Mouse (Mus musculus) hindbrain, embryonic 10.5 days (tissue): ENCODE measurements around the gene Gm42878. TPM values are rescaled to one million over a fixed set of nuclear protein-coding genes. Genes with fewer than 3 reads are reported as not detected.

ENCODE experiments used
- DNase-seq: peaks from one replicate; pipeline ENCODE4 v3.0.0-alpha.2; 2017; ENCODE audit warnings: low spot score
- H3K27ac ChIP-seq: fragments of 300-500 bp; sonication (generic); 2 replicates; pipeline ENCODE4 v1.5.1; 2016; ENCODE audit warnings: mild to moderate bottlenecking, moderate library complexity
- H3K27me3 ChIP-seq: fragments of 300-500 bp; sonication (generic); 2 replicates; pipeline ENCODE4 v1.6.1; 2016; ENCODE audit warnings: mild to moderate bottlenecking; ENCODE audit not compliant: poor library complexity, insufficient read depth, severe bottlenecking
- H3K36me3 ChIP-seq: fragments of 300-500 bp; sonication (generic); 2 replicates; pipeline ENCODE4 v1.6.1; 2016; ENCODE audit warnings: mild to moderate bottlenecking, moderate library complexity
- H3K4me1 ChIP-seq: fragments of 300-500 bp; sonication (generic); replicated peaks from 2 replicates; pipeline ENCODE4 v1.6.1; 2016; ENCODE audit warnings: mild to moderate bottlenecking
- H3K4me3 ChIP-seq: fragments of 300-500 bp; sonication (generic); 2 replicates; pipeline ENCODE4 v1.5.1; 2016; ENCODE audit warnings: mild to moderate bottlenecking, moderate library complexity
- H3K9me3 ChIP-seq: fragments of 300-500 bp; sonication (generic); 2 replicates; pipeline ENCODE4 v1.6.1; 2016; ENCODE audit warnings: mild to moderate bottlenecking, moderate library complexity
- WGBS: fragments of 180-500 bp; shearing (Covaris S2); methylation state at CpG from one replicate; pipeline ENCODE4 v1.1.7; 2016; 5-methylcytosine and 5-hydroxymethylcytosine counted together
- polyA plus RNA-seq: library from polyadenylated mRNA; unstranded; fragments of >200 nt; fragmentation: Nextera tagmentation; extraction: Ambion mirVana; gene quantifications from 2 replicates; pipeline ENCODE4 v1.2.1, GENCODE M21; 2016

Gene Gm42878
- polyA plus RNA-seq: not detected in 2 replicates

DNA sequence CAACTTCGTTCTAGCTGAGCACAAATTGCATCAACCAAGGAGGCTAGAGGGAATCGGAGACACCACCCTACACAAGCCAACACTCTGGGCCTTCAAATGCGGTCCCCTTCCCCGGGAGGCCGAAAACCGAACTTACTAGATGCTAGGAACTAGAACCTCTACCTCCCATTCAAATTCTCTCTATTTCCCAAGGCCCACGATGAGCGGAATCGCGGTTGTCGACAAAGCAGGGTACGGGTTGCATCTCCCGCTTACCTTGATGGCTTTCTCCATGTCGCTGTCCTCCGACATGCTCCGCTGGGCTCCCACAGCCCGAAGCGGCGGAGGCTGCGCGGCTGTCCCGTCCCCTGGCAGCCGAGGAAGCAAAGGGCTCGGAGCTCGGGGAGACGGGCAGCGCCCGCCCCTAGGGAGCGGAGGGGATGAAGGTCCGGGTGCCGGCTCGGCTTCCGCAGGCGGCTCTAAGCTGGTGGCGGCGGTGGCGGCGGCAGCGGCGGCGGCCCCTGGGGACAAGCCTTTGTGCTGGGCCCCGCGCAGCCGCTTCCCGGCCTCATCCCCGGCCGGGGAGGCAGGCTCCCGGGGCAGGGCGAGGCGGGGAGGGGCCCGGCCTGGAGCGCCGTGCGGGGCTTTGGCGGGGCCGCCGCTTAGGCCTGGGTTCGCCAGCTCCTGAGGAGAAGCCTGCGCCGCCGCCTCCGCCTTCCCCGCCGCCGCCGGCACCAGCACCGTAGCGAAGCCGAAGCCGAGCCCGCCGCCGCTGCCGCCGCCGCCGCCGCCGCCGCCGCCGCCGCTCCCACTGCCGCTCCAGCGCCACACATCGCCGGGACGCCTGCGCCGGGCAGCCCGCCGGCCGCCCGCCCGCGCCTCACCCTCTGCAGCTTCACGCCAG is at the start of gene Gm42878, which contains the start of gene Adam1a:
Gm42878 (minus strand) TSS at position 573 of the 883 bp plus-strand sequence.
Adam1a (minus strand) TSS at position 573 of the 883 bp plus-strand sequence.
- under 1% methylated on average over 97 of the region's 97 CpGs for WGBS
- H3K27me3 ChIP-seq: no peaks in the 10 kb centered on the region
- DNase-seq: peak; percentile 43
- peaks cover 29% of the 10 kb centered on the region for H3K4me1 ChIP-seq
- H3K27ac ChIP-seq: peak within 1 kb of the TSS; percentile 99
- peak within 1 kb of the TSS; percentile 100 for H3K4me3 ChIP-seq
- H3K36me3 ChIP-seq: 0 out of 2 replicates have a peak, but pooled peaks cover 6% of the 10 kb centered on the region
- no peaks in the 10 kb centered on the region for H3K9me3 ChIP-seq

DNA sequence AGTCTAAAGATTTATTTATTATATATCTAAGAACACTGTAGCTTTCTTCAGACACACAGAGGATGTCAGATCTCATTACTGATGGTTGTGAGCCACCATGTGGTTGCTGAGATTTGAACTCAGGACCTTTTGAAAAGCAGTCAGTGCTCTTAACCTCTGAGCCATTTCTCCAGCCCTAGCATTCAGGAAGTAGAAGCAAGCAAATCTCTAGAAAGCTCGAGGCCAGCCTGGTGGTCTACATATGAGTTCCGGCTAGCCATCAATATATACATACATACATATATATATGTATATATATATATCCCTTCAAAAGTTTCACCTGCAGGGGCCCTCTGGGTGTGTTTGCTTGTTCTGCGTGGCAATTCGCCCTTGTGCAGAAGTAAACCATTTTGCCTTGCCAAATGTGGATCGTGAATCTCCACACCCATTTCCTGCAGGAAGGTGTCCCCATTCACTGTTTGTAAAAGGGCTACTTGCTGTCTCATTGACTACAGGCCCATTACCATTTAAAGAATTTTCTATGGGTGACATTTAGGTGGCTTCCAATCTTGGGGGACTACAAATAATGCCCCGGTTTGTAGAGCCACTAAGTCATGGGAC is 49.5 kb upstream of the Gm42878 start:
- no peaks in the 10 kb centered on the region for H3K36me3 ChIP-seq
- WGBS: 91% methylated on average over 6 of the region's 6 CpGs
- DNase-seq: no peak
- H3K27me3 ChIP-seq: peaks cover 13% of the 10 kb centered on the region; the same call in 1 of the 2 replicates
- H3K9me3 ChIP-seq: no peaks in the 10 kb centered on the region
- H3K27ac ChIP-seq: no peak overlapping the region
- H3K4me3 ChIP-seq: no peak overlapping the region
- peaks cover 34% of the 10 kb centered on the region for H3K4me1 ChIP-seq

DNA sequence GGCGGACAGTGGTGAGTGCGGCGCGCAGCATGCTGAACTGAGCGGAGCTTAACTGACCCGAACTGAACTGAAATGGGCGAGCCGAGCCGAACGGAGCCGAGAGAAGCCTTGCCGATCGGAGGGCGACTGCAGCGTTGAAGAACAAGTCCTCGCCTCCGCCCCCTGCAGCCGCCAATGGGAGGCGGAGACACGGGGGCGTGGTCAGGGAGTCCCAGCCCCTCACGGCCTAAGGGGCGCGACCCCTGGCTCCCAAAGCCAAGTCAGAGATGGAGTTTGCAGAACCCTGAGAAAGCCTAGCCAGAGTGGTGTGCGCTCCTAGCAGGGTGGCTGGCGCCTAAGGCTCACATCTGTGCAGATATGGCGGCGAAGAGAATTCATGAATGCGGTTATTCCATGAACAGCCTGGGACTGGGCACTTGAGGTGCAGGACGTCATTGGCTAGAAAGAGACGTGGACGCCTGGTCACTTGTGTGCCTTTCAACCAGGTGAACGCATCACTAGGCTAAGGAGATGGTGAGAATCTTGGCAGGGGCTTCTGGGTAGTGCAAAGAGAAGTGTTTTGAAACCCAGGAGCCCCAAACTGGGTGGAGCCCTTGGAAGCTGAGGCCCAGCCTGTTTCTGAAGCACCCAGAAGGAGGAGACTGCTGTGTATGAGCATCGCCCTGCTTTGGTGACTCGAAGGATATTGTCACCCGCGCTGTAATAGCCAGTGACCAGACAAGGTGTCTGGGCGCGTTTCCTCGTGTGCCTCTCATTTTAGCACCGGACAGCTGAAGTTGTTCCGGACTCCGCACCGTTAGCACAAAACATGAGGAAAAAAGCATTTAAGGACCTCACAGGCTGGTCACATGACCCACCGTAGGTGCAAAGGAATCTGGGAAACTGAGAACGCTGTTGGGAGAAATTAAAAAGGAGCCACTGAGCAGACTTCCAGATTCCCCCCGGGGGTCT is 48.4 kb upstream of the Gm42878 start, which contains the start of gene Aldh2:
Aldh2 (minus strand) TSS at position 374 of the 951 bp plus-strand sequence.
- Histone ChIP-seq H3K4me1 (peaks cover 34% of the 10 kb centered on the region), H3K4me3 (peak within 1 kb of the TSS; percentile 84), H3K36me3 (no peaks in the 10 kb centered on the region), H3K27me3 (peaks cover 13% of the 10 kb centered on the region; the same call in 1 of the 2 replicates), H3K9me3 (no peaks in the 10 kb centered on the region), H3K27ac (peak within 1 kb of the TSS; percentile 87)
- 3% methylated on average over 47 of the region's 47 CpGs for WGBS
- DNase-seq: peak; percentile 88

DNA sequence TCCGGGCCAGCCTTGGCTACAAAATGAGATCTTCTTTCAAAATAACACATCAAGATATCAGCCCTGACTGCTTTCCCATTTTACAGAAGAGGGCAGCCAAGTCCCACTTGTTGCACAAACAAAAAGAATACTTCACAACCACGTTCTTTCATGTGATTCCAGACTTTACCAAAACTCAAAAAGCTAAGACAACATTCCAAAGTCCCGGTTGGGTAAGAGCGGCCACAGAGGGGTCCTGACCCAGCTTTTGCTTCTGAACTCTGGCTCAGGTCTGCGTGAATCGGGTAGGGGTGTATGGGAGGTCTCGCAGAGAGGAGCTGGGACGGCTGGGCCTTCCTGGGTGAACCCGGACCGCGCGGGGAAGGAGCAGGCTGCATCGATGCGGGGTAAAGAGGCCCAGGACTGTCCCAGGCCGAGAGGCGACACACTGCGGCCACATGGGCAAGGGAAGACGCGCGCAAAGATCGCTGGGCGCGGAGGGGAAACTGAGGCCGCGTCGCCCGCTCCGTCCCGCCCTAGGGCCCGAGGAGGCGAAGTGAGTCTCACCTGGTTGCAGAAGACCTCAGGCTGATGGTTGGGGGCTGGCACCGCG is 47.6 kb upstream of the Gm42878 start:
- 4% methylated on average over 33 of the region's 33 CpGs for whole genome bisulfite sequencing
- Histone ChIP-seq H3K27ac (peak overlapping the region; percentile 87), H3K4me1 (peaks cover 34% of the 10 kb centered on the region), H3K4me3 (peak overlapping the region; percentile 84), H3K9me3 (no peaks in the 10 kb centered on the region), H3K36me3 (no peaks in the 10 kb centered on the region), H3K27me3 (peaks cover 13% of the 10 kb centered on the region; the same call in 1 of the 2 replicates)
- DNase-seq: peak; percentile 4

DNA sequence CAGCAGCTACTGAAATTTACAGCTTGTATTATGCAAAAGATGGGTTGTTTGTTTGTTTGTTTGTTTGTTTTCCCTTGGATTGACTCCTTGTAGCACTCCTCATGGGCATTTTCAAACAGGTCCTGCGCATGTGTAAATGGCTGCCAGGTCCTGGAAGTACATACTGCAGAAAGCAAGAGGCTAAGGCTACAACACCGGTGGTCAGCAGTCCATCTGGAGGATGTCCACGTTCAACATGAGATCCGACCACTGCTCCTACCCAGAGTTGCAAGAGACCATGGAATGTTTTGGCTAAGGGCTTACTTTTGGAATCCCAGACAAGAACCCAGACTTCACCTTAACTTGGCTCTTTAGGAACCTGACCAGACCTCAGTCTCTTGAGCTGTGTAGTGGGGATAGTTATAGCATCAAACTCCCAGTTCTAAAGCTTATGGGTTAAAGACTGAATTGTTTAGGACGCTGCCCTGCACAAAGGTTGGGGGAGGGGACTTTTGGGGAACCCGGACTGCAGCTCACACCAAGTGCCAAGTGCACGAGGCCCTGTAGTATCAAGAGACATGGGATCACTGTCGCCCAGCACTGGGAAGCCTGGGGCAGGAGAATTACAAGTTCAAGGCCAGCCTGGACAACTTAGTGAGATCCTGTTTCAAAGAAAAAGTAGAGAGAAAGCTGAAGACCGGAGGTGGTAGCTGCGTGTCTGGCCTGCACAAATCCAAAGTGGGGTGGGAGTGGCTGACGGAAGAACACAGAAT is 47.0 kb upstream of the Gm42878 start:
- Histone ChIP-seq H3K27me3 (peaks cover 13% of the 10 kb centered on the region; the same call in 1 of the 2 replicates), H3K4me3 (peak overlapping the region; percentile 84), H3K9me3 (no peaks in the 10 kb centered on the region), H3K27ac (no peak overlapping the region), H3K4me1 (peaks cover 29% of the 10 kb centered on the region), H3K36me3 (no peaks in the 10 kb centered on the region)
- 69% methylated on average over 11 of the region's 11 CpGs for WGBS
- no peak for DNase-seq

DNA sequence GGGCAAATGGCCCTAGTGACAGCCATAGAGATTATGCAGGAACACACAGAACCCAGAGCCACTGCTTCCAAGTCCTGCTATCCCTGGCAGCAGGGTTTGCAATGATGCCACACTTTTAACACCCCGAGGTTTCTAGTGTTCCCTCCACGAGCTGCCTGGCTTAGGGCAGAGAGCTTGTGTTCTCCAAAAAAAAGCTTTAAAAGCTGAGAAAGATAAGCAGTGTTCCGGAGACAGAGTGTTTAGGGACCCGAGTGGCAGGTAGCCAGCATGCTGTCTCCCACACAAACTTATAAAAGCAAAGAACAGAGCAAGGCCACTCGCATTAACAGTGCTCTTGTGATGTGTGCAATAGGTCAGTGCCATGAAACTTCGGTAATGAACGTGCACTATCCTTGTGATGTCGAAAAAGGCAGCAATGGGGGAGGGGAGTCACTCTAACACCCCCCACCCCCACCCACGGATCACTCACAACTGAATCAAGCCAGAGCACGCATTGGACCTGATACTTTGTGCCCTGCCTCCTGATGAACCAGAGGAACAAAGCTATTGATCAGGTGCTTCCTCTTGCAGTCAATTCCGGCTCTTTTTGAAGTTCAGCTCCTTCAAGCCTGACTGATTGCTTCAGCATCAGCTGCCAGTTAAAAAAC is 46.3 kb upstream of the Gm42878 start:
- Histone ChIP-seq H3K27me3 (peaks cover 13% of the 10 kb centered on the region; the same call in 1 of the 2 replicates), H3K36me3 (no peaks in the 10 kb centered on the region), H3K27ac (no peak overlapping the region), H3K4me3 (no peak overlapping the region), H3K9me3 (no peaks in the 10 kb centered on the region), H3K4me1 (peaks cover 29% of the 10 kb centered on the region)
- DNase-seq: no peak
- 81% methylated on average over 11 of the region's 11 CpGs for WGBS

DNA sequence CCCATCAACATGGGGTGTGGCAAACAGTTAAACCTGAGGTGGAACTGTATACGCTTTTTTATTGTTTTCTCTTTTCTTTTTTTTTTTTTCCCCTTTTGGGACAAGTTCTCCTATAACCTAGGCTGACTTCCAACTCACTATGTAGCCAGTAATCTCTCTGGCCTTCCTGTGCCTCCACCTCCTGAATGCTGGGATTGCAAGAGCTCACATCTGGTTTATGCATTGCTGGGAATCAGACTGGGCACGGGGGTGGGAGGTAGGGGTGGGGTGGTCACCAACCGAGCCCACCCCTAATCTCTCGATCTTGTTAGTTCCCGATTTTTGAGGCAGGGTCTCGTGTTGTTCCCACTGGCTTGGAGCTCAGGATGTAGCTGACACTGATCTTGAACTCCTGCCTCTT is 44.6 kb upstream of the Gm42878 start:
- H3K36me3 ChIP-seq: no peaks in the 10 kb centered on the region
- no peak overlapping the region for H3K27ac ChIP-seq
- H3K9me3 ChIP-seq: no peaks in the 10 kb centered on the region
- H3K4me1 ChIP-seq: peaks cover 29% of the 10 kb centered on the region
- H3K4me3 ChIP-seq: no peak overlapping the region
- H3K27me3 ChIP-seq: peaks cover 13% of the 10 kb centered on the region; the same call in 1 of the 2 replicates
- WGBS: 89% methylated on average over 6 of the region's 6 CpGs
- DNase-seq: no peak

DNA sequence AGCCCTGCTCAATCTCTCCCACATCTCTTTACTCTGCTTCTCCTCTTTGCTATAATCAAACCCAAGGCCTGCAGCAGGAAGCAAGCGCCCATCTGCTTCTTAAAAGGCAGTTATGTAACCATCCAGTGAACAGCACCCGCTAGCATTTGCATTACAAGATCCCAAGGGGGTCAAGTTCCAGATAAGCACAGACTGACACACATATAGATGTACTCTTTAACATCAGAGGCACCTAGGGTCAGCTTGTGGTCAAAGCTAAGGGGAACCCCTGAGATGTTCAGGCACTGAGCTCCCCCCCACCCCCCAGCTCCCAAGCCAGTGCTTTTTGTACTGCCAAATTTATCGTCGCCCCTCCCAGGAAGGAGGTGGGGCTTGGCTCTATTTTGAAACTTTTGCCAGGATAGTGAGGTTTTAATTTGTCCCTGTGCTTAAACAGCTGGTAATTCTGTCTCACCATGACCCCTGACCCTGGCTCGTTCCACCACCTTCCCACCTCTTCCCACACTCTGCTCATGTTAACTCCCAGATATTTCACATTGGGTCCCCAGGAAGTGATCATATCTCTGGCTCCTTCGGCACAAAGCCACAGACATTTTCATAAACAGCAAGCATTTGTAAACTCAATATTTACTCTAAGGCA is 41.2 kb upstream of the Gm42878 start:
- Histone ChIP-seq H3K27me3 (no peaks in the 10 kb centered on the region), H3K9me3 (no peaks in the 10 kb centered on the region), H3K4me3 (no peak overlapping the region), H3K27ac (no peak overlapping the region), H3K4me1 (peaks cover 8% of the 10 kb centered on the region), H3K36me3 (no peaks in the 10 kb centered on the region)
- WGBS: 77% methylated on average over 6 of the region's 6 CpGs
- DNase-seq: no peak

DNA sequence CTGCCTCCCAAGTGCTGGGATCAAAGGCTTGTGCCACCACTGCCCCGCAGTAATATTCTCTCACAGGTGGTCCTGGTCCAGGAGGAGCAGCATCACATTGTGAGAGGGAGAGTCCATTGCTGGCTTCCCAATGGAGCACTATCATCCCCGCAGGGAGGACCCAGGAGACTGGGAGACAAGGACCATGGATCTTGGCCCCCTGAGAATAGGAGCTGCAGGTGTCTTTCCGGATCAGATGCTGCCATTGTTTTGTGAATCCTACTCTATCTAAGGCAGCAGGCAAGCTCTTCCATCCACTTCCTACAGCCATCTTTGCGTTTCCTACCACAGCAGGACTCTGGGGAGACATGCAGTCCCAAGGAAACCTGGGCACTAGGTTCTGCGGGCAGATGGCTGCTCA is 40.4 kb upstream of the Gm42878 start:
- no peaks in the 10 kb centered on the region for H3K9me3 ChIP-seq
- WGBS: 85% methylated on average over 5 of the region's 5 CpGs
- no peak overlapping the region for H3K27ac ChIP-seq
- DNase-seq: no peak
- H3K27me3 ChIP-seq: no peaks in the 10 kb centered on the region
- peaks cover 8% of the 10 kb centered on the region for H3K4me1 ChIP-seq
- no peaks in the 10 kb centered on the region; the same call in 1 of the 2 replicates for H3K36me3 ChIP-seq
- no peak overlapping the region for H3K4me3 ChIP-seq

DNA sequence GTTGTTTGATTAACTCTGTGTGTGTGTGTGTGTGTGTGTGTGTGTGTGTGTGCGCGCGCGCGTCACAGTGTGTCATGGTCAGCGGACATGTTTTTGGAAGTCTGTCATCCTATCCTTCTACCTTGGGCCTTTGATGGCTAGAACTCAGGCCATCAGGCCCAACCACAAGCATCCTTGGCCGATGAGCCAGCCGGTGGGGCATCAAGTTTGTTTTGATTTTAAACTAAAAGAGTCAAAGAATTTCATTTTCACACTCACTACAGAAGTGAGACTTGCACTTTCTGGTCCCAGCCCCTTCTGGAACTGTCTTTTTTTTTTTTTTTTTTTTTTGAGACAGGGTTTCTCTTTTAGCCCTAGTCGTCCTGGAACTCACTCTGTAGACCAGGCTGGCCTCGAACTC is 39.7 kb upstream of the Gm42878 start:
- H3K4me3 ChIP-seq: no peak overlapping the region
- H3K27me3 ChIP-seq: no peaks in the 10 kb centered on the region
- peaks cover 8% of the 10 kb centered on the region for H3K4me1 ChIP-seq
- no peaks in the 10 kb centered on the region for H3K9me3 ChIP-seq
- DNase-seq: no peak
- no peak overlapping the region for H3K27ac ChIP-seq
- H3K36me3 ChIP-seq: peaks cover 5% of the 10 kb centered on the region; the same call in 1 of the 2 replicates
- 95% methylated on average over 10 of the region's 10 CpGs for WGBS
